Mouse (Mus musculus): Measurements from ENCODE around the gene Cdk14.

GRCm38 (mm10) chr5:5379501-5379869 is 40.6 kb downstream of the Cdk14 start:
- TF ChIP-seq TCF12 (IDR thresholded peaks at IDR 0.05; ENCODE audit: insufficient read depth, poor library complexity, severe bottlenecking) (no peak), POLR2A (IDR thresholded peaks at IDR 0.05; ENCODE audit: insufficient read length, low read depth) (no peak), E2F4 (IDR thresholded peaks at IDR 0.05; ENCODE audit: insufficient read depth) (no peak), MYOG (IDR thresholded peaks at IDR 0.05; ENCODE audit: control insufficient read depth in 1 of 3, insufficient read depth in 1 of 3, insufficient read length in 2 of 3, low read depth in 2 of 3) (no peak)
